Mouse (Mus musculus) induced T-regulatory cell, adult 2 months (primary cell): ENCODE results near the gene Adam8.

Source experiments
- DNase-seq: peaks from one replicate; pipeline ENCODE4 v3.0.0-alpha.2; 2012; ENCODE audit warnings: low read depth

Gene Adam8

DNA sequence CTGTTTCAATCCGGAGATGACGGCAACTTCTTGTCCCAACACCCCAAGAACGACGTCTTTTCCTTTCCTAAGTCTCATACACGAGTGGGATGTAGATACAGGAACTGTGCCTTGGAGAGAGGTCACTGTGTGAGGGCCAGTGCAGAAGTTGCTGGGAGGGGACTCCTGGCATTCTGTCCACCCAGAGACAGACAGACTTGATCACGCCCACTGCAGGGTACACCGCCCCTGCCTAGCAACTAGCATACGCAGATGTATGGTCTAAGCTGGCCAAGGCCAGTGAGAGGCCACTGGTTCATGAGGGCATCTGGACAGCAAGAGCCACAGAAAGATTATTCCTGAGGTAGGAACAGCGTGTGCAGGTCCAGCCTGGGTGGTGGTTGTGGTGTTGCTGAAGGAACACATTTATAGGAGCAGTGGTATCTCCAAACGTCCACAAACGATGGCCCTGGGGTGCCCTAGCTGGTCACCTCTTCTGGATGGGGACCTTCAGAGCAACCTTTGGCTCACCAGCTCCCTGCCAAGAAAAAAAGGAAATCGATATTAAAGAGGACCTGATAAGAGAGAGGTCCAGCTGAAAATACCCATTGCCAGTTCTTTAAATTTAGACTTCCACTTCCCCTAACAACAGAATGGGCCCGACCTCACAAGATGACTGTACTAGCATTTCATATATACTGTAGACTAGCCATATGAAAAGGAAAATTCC lies 13.2 kb downstream of the Adam8 start:
- DNase-seq, result no peak

DNA sequence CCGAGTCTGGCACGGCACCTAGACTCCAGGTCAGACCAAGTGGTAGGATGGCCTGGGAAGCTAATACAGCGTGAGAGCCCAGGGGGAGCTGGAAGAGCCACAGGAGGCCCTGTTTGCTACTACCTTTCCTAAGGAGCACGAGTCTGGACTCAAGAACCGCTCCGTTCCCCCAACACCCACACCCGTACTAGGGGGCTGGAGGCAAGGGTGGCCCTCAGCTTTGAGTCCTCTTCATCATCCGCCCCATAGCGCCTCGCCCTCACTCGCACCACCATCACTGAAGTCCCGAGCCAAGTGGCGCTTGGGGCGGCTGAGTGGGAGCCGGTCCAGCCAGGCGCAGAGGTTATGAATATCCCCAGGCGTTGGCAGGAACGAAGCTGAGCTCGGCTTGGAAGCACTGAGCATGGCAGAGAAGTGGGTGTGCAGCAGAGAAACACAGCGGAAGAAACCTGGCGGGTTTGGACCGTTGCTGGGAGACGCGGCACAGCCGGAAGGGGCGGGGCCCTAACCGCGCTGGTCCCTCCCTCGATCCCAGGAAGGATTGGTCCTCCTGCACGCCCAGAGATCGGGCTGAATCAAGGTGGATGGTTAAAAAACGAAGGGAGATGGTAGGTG lies 14.0 kb downstream of the Adam8 start, which contains the start of gene 6430531B16Rik:
Gene 6430531B16Rik (minus strand): TSS at position 478 of the 615 bp plus-strand sequence.
- peak; percentile 91 for DNase-seq

DNA sequence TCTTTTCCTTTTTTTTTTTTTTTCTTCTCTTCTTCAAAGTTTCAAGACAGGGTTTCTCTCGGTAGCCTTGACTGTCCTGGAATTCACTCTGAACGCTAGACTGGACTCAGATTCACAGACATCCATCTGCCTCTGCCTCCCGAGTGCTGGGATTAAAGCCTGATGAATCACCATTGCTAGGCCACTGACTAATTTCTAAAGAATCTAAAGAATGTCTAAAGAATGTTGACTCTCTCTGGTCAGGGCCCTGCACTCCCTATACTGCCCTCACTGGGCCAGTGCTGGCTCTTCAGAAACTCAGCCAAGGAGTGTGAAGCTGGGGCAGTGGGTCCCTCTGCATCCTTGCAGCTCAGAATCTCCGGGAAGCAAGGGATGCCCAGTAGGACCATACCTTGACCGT lies 16.9 kb downstream of the Adam8 start:
- no peak for DNase-seq

DNA sequence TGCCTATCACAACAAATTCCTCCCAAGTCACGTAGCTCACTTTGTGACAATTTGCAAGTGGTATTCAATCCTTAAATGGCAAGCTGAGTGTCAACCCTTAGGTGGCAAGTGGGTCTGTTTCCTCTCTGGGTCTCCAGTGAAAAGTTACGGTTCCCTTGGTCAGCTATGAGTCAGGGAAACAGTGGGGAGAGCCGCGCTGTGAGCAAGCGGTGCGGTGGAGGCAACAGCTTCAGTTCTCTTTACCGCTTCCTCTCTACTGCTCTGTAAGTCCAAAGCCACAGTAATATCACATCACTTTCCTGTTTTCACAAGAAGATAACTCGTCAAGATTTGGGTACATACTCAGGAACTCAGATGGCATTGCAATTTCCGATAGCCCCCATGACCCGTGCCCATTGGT lies 18.1 kb downstream of the Adam8 start:
- peak; percentile 83 for DNase-seq

DNA sequence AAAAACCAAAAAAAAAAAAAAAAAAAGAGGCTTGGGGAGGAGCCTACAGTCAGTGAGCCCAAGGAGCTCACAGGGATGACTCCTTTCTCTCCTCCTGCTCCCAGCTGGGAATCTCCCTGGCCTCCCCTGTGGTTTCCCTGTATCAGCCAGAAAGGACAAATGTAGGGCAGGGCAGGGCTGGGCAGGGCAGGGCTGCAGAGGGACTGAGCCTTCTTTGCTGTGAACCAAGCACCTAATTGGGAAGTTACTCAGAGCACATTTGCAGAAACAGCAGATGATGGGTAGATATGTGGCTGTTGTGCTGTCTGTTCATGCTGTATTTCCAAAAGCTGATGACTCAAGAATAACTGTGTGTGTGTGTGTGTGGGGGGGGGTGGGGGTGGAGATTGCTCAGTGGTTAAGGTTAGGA lies 19.4 kb downstream of the Adam8 start:
- peak; percentile 76 for DNase-seq

DNA sequence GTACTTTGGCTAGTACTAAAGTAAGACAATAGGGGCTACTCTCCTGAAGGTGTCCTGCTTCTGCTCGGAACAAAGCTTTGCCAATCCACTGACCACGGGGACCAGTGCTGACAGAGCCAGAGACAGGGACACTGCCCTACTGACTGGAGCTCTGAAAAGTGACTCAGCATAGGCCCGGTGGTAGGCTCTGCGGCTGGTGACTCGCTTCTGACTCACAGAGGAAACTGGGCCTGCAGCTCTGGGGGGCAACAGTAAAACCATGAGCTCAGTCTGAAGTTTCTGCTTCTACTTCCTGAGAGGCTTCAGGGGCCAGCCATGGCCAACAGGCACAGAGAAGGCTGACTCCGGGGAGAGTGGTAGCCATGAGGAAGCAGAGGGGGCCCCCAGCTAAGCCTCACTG lies 20.9 kb downstream of the Adam8 start:
- peak; percentile 70 for DNase-seq

DNA sequence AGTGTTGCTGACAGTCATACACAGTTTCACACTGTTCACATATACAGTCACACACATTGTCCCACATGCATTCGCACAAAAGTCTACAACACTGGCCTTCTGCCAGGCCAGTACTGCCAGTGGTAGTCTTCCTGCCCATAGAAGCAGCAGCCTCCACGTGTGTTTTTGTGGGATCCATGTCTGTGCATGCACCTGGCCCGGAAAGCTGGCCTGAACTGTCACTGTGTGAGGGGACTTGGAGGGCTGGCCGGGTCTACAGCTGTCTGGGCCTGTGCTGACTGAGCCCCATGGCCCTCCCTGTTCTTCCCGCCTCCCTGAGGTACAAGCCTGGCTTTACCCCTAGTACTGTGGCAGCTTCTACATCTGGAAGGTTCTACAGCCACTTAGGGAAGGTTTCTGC lies 21.4 kb downstream of the Adam8 start:
- DNase-seq, result no peak

DNA sequence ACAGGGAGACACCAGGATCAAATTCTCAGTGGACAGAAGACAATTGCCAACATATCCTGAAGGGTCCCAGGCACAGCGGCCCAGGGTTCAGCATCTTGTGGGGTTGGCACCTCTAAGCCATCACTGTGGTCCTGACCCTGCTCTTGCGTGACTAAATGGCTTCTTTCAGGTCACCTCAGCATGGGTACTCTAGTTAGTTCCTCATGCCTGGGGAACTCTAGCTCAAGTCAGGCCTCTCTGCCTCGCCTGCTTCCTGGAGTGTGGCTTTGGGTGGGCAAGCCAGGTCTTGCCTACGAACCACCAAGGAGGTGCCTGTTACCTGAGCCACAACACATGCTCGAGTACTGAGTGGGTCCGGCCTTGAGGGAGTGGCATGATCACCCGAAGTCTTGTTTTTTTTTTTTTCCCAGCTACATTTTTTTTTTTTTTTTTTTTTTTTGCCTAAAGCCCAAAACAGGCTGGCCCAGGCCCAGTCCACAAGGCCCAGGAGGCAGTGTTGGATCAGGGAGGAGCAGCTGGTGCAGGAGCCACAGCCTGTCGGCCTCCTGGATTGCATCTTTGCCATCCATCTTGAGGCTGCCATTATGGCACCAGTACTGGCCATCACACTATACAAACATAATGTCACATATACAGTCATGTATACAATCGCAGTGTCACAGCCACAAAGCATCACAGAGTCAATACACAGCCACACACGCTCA lies 22.0 kb downstream of the Adam8 start:
- no peak for DNase-seq

DNA sequence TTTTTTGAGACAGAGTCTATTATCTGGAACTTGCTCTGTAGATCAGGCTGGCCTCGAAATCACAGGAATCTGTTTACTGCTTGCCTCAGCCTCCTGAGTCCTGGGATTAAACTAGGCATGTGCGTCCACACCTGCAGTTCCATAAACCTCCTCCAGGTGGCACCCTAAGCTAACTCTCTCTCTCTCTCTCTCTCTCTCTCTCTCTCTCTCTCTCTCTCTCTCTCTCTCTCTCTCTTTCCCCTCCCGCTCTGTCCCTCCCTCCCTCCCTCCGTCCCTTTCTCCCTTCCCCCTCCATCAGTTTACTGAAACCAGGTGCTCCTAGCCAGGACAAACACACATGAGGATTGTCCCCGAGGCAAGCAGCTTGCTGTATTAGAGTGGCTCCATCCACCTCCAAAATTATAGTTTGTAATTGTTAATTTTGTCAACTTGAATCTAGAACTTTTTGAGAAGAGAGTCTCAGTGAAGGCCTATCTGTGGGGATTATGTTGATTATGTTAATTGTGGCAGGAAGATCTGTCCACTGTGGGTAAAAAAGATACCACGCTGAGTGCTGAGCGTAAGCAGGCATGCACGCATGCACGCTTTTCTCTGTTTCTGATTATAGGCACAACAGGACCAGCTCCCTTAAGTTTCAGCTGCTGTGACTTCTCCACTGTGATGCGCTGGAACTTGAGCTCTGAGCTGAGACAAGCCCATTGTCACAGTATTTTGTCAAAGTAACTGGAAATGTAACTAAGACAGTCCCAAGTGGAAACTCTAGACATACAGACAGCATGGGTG lies 22.8 kb downstream of the Adam8 start:
- DNase-seq, result peak; percentile 93

DNA sequence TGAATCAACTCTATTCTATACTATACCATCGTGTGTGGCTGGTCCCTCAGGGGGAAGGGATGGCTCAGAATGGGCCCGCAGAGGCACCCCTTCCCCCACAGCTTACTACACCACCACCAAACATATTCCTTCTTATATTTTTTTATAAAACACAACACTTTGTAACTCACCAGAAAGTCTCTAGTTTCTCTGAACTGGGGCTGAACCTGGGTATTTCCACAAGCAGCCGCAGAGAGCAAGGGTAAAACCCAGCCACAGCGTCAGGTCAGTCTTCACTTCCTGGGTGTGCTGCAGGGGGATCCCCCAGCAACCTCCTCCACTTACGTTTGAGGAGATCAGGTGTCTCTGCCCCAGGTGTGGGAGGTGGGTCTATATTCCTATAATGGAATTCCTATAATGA lies 23.9 kb downstream of the Adam8 start:
- DNase-seq, result peak; percentile 93

DNA sequence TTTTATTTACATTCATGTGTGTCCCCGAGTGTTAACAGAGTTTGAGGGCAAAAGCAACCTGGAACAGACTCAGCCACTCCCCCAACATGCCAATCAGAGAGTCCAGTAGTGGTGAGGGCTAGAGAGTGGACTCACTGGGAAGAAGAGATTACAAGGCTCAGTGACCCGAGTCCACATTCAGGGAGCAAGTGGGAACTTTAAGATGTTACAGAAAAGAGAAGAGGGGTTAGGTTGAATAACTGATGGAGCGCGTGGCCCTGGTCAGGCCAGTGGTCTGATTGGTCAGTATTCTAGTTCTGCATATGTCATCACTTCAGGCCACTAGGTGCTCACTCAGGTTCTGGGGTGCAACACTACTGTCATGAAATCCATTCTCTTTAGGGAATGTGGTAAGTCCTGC lies 25.2 kb downstream of the Adam8 start:
- no peak for DNase-seq

DNA sequence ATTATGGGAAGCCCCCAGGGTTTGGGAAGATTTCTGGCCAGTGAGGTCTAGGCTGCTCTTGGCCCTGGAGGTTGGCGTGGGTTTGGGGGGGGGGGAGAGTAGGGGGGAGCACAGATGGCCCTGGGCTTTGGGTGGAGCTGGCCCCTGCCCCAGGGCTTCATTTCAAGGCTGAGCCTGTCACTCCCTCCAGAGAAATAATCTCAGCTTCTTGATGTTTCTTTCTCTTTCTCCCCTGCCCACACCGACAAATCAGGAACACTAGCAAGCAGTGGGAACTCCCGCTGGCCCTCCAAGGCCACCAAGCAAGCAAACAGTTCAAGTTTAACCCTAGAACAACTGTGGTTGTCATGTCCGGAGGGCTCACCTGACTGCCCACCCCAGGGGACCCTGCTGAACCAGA lies 28.5 kb downstream of the Adam8 start:
- no peak for DNase-seq

DNA sequence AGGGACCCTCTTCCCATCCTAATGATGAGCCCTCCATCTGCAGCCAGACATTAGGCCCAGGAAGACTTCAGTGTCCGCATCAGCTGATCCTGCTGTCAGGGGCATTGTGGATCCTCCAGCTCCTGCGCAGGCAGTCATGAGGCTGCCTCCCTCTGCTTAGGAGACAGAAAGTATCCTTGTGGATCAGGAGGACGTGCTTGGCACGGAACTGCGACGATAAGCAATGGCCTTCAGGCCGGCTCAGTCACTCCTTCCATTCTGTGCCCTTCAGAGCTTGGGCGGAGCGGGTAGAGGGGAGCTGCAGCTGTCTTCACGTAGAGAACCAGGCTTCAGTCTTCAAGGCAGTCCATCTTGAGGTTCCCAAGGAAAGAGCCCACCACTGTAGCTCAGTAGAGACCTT lies 31.2 kb downstream of the Adam8 start:
- no peak for DNase-seq

DNA sequence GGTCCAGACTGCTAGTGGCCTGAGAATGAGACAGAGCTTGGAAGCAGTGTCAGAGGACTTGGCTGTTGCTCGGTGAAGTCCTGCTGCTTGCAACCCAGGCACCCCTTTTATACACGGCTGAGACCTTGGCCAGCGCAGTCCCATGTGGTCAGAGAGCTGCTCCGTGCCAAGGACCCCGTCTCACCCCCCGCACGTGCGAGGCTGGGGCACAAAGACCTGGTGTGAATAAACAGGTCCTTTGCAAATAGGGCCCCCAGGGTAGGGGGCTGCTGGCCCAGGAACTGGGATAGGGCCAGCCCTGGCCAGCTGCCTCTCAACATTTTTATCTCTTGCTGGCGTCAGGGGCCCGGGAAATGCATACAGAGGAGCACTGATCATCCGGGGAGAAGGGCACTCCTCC lies 34.4 kb downstream of the Adam8 start:
- no peak for DNase-seq

DNA sequence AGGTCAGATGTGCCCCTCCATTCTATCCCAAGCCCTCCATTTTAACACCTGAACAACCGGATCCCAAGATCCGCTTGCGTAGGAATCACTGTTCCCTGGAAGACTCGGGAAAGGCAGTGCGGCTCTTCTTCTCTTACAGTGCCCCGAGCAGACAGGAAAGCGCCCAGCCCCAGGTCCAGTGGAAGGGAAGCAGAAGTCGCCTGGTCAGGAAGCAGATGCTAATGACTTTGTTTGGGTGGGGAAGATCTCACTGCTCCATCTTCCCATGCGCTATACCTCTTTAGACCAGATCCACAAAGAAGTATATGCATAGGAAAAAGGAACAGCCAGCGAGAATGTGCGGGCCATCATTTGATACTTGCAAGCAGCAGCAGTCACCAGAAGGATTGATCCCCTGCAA lies 34.9 kb downstream of the Adam8 start:
- DNase-seq, result no peak

DNA sequence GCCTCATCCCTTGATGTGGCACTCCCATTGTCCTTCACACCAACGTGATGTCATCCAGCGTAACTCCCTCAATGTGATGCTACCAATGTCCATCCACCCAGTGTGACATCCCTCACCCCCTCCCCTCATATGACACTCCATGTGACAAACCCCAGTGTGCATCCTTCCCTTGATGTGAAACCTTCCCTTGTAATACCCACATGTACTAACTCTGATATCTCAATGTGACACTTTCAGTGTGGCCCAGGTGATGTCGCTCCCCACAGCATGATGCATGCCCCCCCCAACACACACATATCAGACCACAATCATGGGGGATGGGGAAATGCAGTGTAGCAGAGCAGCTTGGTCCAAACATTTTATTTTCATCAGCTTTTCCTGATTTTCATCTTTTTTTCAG lies 35.7 kb downstream of the Adam8 start:
- no peak for DNase-seq

DNA sequence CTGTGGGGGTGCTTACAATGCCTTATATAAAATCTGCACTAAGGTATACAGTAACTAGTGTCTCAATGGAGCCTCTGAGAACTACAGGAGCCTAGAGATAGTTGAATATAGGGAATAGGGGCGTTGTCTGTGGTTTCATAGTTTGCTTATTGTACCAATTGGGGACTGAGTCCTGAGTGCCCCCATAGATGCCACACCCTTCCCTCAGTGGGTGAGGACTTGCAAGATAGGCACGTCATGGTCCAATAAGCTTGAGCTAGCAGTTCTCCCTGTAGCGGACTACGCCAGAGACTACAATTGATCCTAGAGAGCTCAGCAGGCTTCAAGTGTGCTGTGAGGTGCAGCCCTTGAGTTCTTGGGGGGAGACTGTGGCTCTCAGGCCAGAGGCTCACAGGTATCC lies 36.9 kb downstream of the Adam8 start:
- DNase-seq, result no peak

DNA sequence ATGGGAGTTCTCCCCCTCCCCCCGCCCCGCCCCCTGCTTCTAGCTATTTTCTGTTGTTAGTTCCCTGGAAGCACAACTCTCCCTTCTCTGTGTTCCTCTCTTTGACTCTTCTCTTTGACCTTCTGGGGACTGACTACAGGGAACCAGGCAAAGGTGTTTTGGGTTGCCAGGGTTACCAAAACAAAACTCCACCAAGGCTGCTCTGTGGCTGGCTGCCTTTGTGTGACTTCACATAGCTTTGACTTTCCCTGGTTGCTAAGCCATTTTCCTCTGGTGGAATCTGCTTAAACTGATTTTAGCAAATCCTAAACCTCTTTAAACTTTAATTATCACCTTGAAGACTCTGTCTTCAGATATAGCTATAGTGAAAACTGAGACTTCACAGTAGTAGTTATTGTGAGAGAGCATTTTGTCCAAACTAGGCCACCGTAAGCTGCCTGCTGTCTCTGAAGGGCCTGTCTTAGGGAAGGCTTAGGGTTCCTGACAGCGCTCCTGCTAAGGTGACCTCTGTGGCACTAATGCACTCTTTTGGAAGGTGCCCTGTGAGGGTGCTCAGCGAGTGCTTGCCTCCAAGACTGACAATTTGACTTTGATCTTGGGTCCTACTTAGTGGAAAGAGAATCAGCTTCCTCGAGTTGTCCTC lies 40.2 kb downstream of the Adam8 start:
- peak; percentile 64 for DNase-seq

DNA sequence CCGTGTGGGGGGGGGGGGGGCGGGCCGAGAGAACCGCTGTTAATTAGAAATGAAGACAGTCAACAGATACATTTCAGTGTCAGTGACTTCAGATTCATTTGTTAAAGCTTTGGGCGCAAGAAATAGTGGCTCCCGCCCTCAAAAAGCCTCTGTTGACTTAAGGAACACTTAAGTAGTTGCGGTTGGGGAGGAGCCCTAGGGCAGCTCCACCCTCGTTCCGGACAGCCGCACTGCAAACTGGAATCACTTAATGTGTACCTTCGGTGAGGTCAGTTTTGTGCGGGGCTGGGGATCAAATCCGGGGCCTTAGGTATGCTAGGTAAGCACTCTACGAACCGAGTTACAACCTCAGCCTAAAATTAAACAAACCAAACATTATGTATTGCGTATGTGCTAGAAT lies 41.3 kb downstream of the Adam8 start:
- peak; percentile 74 for DNase-seq

DNA sequence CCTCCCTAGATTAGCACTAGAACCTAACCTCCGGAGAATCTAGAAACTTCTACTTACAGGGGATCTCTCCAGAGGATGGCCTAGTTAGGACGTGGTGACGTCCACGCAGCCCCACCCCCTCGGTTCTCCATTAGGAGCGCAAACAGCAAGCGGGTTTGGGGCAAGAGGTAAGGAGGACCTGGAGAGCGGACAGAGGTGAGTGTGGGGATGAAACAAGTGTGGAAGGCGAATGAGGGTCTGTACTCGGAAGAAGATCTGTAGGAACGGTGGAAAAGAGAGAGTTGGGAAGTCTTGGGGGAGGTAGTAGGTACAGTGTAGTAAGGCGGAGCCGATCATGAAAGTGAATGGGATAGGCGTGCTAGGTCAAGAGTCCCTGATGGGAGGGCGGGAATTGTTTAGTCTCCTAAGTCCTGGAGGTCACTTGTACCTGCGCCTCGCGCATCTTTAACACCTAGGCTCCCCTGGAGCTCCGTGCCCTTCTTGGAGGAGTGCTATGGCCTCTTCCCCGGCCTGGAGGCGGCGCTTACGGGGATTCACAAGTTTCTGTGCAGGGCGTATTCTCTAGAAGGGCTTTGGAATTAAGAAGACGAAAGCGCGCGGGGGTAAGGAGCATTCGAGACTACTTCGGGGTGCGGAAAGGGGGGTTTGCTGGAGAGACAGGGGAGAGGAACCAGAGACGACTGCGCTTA lies 41.9 kb downstream of the Adam8 start:
- DNase-seq, result peak; percentile 87

DNA sequence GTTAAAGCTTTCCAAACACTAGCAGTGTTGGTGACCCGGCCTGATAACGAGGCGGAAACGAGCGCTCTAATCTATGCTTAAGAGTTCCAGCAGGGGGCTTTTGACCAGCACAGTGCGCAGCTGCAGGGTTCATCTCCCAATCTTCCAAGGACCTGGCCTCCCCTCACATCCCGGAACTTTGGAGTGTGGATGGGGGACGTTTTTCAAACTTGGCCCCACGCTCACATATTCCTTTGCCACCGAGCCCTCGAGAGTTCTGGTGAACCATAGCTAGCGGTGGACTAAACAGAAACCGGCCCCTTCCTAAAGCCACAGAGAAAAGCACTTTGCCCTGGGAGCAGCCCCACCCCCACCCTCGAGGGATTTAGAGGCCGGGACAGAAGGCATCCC lies 42.5 kb downstream of the Adam8 start:
- peak; percentile 84 for DNase-seq
